Mouse (Mus musculus) hindbrain, embryonic 10.5 days (tissue): ENCODE measurements at regions not wholly inside any gene's neighbourhood (a gene's known extent, or its start where the extent isn't known, plus 50 kb on each side); places are given as distances from the start of the nearest gene placed in this dataset.
A peak's percentile ranks its signal among the peaks of the same experiment; 100 is the strongest.

ENCODE experiments used
- DNase-seq: peaks from one replicate; pipeline ENCODE4 v3.0.0-alpha.2; 2017; ENCODE audit warnings: low spot score
- H3K27ac ChIP-seq: fragments of 300-500 bp; sonication (generic); 2 replicates; pipeline ENCODE4 v1.5.1; 2016; ENCODE audit warnings: mild to moderate bottlenecking, moderate library complexity
- H3K27me3 ChIP-seq: fragments of 300-500 bp; sonication (generic); 2 replicates; pipeline ENCODE4 v1.6.1; 2016; ENCODE audit warnings: mild to moderate bottlenecking; ENCODE audit not compliant: poor library complexity, insufficient read depth, severe bottlenecking
- H3K36me3 ChIP-seq: fragments of 300-500 bp; sonication (generic); 2 replicates; pipeline ENCODE4 v1.6.1; 2016; ENCODE audit warnings: mild to moderate bottlenecking, moderate library complexity
- H3K4me1 ChIP-seq: fragments of 300-500 bp; sonication (generic); replicated peaks from 2 replicates; pipeline ENCODE4 v1.6.1; 2016; ENCODE audit warnings: mild to moderate bottlenecking
- H3K4me3 ChIP-seq: fragments of 300-500 bp; sonication (generic); 2 replicates; pipeline ENCODE4 v1.5.1; 2016; ENCODE audit warnings: mild to moderate bottlenecking, moderate library complexity
- H3K9me3 ChIP-seq: fragments of 300-500 bp; sonication (generic); 2 replicates; pipeline ENCODE4 v1.6.1; 2016; ENCODE audit warnings: mild to moderate bottlenecking, moderate library complexity
- WGBS: fragments of 180-500 bp; shearing (Covaris S2); methylation state at CpG from one replicate; pipeline ENCODE4 v1.1.7; 2016; 5-methylcytosine and 5-hydroxymethylcytosine counted together

GRCm38 (mm10) chr11:48605223-48605824 lies 194.8 kb upstream of the Rack1 start:
- Histone ChIP-seq H3K36me3 (no peaks in the 10 kb centered on the region), H3K9me3 (no peaks in the 10 kb centered on the region), H3K4me1 (no peaks in the 10 kb centered on the region), H3K4me3 (no peak overlapping the region), H3K27me3 (no peaks in the 10 kb centered on the region), H3K27ac (no peak overlapping the region)
- 70% methylated on average over 5 of the region's 5 CpGs for WGBS
- DNase-seq, result no peak

- WGBS, result 84% methylated on average over 1 of the region's 1 CpGs
These were observed 199.0 kb upstream of the Rack1 start for GRCm38 (mm10) chr11:48601096-48601495.

GRCm38 (mm10) chr11:48599573-48600127 lies 200.5 kb upstream of the Rack1 start:
- Histone ChIP-seq H3K4me1 (no peaks in the 10 kb centered on the region), H3K4me3 (no peak overlapping the region), H3K27me3 (no peaks in the 10 kb centered on the region), H3K36me3 (no peaks in the 10 kb centered on the region), H3K9me3 (no peaks in the 10 kb centered on the region), H3K27ac (no peak overlapping the region)
- DNase-seq, result no peak
- WGBS, result 81% methylated on average over 5 of the region's 5 CpGs

More at GRCm38 (mm10) chr11:48601096-48601495, 199.0 kb upstream of the Rack1 start:
- H3K36me3 ChIP-seq, result no peaks in the 10 kb centered on the region
- no peaks in the 10 kb centered on the region for H3K27me3 ChIP-seq
- H3K9me3 ChIP-seq, result no peaks in the 10 kb centered on the region
- no peak for DNase-seq
- no peak overlapping the region for H3K4me3 ChIP-seq
- H3K4me1 ChIP-seq, result no peaks in the 10 kb centered on the region
- no peak overlapping the region for H3K27ac ChIP-seq

- Histone ChIP-seq H3K4me1 (0 out of 2 replicates have a peak, but pooled peaks cover 2% of the 10 kb centered on the region), H3K27ac (no peak overlapping the region), H3K9me3 (no peaks in the 10 kb centered on the region), H3K27me3 (no peaks in the 10 kb centered on the region), H3K36me3 (no peaks in the 10 kb centered on the region), H3K4me3 (no peak overlapping the region)
- no peak for DNase-seq
These were observed 201.1 kb upstream of the Rack1 start for GRCm38 (mm10) chr11:48599033-48599432.

- Histone ChIP-seq H3K4me1 (0 out of 2 replicates have a peak, but pooled peaks cover 2% of the 10 kb centered on the region), H3K27ac (no peak overlapping the region), H3K27me3 (no peaks in the 10 kb centered on the region), H3K9me3 (no peaks in the 10 kb centered on the region), H3K4me3 (no peak overlapping the region), H3K36me3 (no peaks in the 10 kb centered on the region)
- WGBS, result 37% methylated on average over 5 of the region's 5 CpGs
- no peak for DNase-seq
These were observed 205.7 kb upstream of the Rack1 start for GRCm38 (mm10) chr11:48594429-48594828.

DNA sequence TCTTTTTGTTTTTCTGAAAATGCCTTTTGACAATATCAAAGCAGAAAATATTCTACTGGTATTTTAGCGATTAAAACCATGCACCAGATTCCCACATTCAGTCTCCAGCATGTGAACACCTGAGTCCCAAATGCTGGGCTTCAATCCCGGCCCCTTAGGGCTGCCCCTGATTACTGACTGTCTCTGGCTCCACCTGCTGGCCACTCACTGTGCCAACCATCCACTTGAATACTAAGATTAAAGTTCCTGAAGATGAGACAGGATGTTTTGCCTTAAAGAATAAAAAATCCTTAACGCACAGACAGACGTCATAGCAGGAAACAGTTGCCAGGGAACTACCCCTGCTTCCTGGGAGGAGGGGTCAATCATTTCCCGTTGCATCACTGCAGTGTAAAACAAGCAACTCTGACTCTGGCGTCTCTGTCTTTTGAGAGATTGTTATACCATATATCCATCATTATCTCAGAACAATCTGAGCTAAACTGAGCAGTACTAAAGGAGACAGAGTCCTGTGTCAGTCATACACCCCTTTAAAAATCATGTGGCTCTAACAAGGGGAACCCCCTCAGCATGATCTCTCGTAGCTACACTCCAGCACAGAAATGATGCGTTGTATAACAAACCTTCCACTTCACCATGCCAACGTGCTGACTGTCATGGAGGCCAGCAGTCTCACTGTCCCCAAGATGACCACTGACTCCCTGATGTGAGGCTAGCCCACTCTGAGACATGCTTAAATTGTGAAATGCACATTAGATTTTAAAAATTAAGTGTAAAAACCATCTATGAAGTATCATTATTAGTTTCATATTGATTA lies 211.1 kb upstream of the Rack1 start:
- 37% methylated on average over 9 of the region's 9 CpGs for WGBS
- H3K9me3 ChIP-seq, result no peaks in the 10 kb centered on the region
- H3K4me3 ChIP-seq, result no peak overlapping the region
- no peaks in the 10 kb centered on the region for H3K4me1 ChIP-seq
- H3K36me3 ChIP-seq, result no peaks in the 10 kb centered on the region
- no peaks in the 10 kb centered on the region for H3K27me3 ChIP-seq
- H3K27ac ChIP-seq, result no peak overlapping the region
- DNase-seq, result peak; percentile 58

- no peak for DNase-seq
- H3K9me3 ChIP-seq, result no peaks in the 10 kb centered on the region
- H3K4me1 ChIP-seq, result no peaks in the 10 kb centered on the region
- H3K36me3 ChIP-seq, result no peaks in the 10 kb centered on the region
- 89% methylated on average over 3 of the region's 3 CpGs for WGBS
- no peaks in the 10 kb centered on the region for H3K27me3 ChIP-seq
- no peak overlapping the region for H3K4me3 ChIP-seq
- no peak overlapping the region for H3K27ac ChIP-seq
These were observed 231.4 kb upstream of the Rack1 start for GRCm38 (mm10) chr11:48568769-48569168.

- Histone ChIP-seq H3K27me3 (no peaks in the 10 kb centered on the region), H3K36me3 (no peaks in the 10 kb centered on the region), H3K27ac (no peak overlapping the region), H3K9me3 (no peaks in the 10 kb centered on the region), H3K4me1 (no peaks in the 10 kb centered on the region), H3K4me3 (no peak overlapping the region)
- DNase-seq, result no peak
- 75% methylated on average over 6 of the region's 6 CpGs for WGBS
These were observed 232.3 kb upstream of the Rack1 start for GRCm38 (mm10) chr11:48567583-48568562.

DNA sequence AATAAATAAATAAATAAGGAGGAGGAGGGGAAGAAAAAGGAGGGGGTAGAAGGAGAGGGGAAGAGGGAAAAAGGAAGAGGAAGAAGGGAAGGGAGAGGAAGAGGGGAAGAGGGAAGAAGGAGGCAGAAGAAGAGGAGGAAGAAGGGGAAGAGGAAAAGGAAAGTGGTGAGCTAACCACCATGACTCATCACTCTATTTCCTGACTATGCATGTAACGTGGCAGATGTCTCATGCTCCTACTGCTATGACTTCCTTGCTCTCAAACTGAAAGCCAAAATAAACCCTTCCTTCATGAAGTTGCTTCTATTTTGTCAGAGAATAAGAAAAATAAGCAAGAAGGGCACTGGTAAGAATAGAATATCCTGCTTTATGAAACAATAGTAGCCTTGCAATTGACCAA lies 242.1 kb upstream of the Rack1 start:
- Histone ChIP-seq H3K27ac (no peak overlapping the region), H3K4me1 (no peaks in the 10 kb centered on the region), H3K9me3 (no peaks in the 10 kb centered on the region), H3K36me3 (no peaks in the 10 kb centered on the region), H3K4me3 (no peak overlapping the region), H3K27me3 (no peaks in the 10 kb centered on the region)
- DNase-seq, result no peak
- 66% methylated on average over 1 of the region's 1 CpGs for WGBS

DNA sequence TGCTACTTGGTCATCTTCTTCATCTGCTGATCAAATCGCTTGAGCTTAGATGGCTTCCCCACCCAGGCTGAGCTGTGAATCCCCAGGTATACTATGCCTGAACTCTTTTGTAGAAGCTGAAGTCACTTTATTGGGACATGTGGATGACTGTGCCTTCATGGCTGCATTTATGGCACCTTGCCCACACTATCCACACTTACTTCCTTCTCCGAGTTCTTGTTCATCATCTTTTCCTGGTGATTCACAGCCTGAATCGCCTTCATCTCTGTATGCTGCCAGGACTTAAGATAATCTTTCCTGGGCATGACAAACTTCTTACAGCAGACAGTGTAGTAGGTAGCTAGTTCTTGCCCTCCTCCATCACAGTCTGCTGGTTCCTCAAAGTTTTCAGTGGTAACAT lies 248.1 kb upstream of the Rack1 start:
- H3K27me3 ChIP-seq, result no peaks in the 10 kb centered on the region
- H3K4me3 ChIP-seq, result no peak overlapping the region
- WGBS, result 95% methylated on average over 3 of the region's 3 CpGs
- DNase-seq, result no peak
- H3K4me1 ChIP-seq, result no peaks in the 10 kb centered on the region
- no peaks in the 10 kb centered on the region for H3K9me3 ChIP-seq
- no peak overlapping the region for H3K27ac ChIP-seq
- no peaks in the 10 kb centered on the region for H3K36me3 ChIP-seq

GRCm38 (mm10) chr11:48551201-48551600 lies 248.9 kb upstream of the Rack1 start:
- Histone ChIP-seq H3K27ac (no peak overlapping the region), H3K4me1 (no peaks in the 10 kb centered on the region), H3K4me3 (no peak overlapping the region), H3K36me3 (no peaks in the 10 kb centered on the region), H3K27me3 (no peaks in the 10 kb centered on the region), H3K9me3 (no peaks in the 10 kb centered on the region)
- no peak for DNase-seq
- WGBS, result 80% methylated on average over 2 of the region's 2 CpGs

DNA sequence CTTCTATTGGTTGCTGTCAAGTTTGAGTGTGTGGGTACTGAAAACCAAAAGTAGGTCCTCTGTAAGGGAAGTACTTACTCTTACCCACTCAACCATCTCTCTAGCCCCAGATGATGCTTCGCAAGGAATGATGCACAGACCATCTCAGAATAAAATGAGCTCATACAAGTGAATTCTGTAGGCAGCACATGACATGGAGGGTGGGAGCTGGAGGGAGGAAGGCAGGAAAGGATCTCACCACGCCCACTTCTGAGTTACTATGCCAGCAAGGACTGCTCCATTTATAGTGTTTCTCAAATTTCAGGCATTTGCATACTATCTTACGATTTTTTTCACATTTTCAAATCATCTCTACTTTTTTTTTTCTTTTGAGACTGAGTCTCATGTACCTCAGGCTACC lies 273.8 kb upstream of the Rack1 start:
- no peaks in the 10 kb centered on the region for H3K4me1 ChIP-seq
- no peaks in the 10 kb centered on the region for H3K36me3 ChIP-seq
- no peaks in the 10 kb centered on the region for H3K9me3 ChIP-seq
- 81% methylated on average over 3 of the region's 3 CpGs for WGBS
- DNase-seq, result no peak
- no peak overlapping the region for H3K27ac ChIP-seq
- H3K27me3 ChIP-seq, result no peaks in the 10 kb centered on the region
- H3K4me3 ChIP-seq, result no peak overlapping the region
